Mouse (Mus musculus): ENCODE measurements at regions not wholly inside any gene's neighbourhood (a gene's known extent, or its start where the extent isn't known, plus 50 kb on each side); places are given as distances from the start of the nearest gene placed in this dataset.
"Not testable (repeated sequence)": the region's sequence is repeated elsewhere in the genome, so short reads cannot be mapped to it uniquely, and the experiment has no call there.

GRCm38 (mm10) chr12:112298521-112298920 lies 152.5 kb downstream of the Kif26a start:
- no peak for DNase-seq (ENCODE audit: low spot score in 2 of 2)

DNA sequence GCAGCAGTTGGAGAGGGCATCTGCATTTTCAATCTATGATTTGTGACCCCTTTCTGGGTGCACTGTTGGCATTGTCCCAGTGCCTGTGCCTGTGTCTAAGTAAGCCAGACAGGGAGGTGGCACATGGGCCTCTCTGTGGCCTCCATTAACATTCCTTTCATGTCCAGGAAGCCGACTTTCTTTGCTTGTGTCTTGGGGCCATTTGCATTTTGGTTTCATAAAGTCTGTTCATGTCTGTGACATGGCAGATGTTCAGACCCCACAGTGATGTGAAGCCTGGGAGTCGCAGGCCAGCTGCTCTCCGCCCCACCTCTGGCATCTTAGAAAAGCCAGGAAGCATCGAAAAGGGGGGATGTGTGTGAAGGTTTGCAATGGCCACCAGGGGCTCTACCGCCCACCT lies 153.1 kb downstream of the Kif26a start:
- DNase-seq (ENCODE audit: low spot score in 2 of 2): no peak

DNA sequence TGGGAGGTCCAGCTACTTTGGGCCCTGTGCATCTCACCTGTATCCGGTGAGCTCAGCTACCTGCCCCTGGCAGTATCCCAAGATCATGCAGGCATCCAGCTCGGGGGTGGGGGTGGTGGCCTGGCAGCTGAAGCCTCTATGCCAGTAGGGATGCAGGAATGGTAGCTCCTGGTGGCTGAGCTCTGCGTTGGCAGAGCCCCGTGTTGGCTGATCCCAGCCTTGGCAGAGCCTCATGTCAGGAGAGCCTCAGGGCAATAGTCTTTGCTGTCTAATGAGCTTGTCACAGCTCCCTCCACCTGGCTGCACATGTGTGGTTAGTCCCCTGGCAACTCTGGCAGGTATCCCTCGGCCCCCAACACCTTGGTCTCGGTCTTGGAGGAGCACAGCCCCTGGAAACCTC lies 153.6 kb downstream of the Kif26a start:
- DNase-seq (ENCODE audit: low spot score in 2 of 2): no peak

GRCm38 (mm10) chr12:112300125-112300524 lies 154.1 kb downstream of the Kif26a start:
- DNase-seq (ENCODE audit: low spot score in 2 of 2): no peak

GRCm38 (mm10) chr12:112301411-112301891 lies 155.4 kb downstream of the Kif26a start:
- no peak for DNase-seq (ENCODE audit: low spot score in 2 of 2)

DNA sequence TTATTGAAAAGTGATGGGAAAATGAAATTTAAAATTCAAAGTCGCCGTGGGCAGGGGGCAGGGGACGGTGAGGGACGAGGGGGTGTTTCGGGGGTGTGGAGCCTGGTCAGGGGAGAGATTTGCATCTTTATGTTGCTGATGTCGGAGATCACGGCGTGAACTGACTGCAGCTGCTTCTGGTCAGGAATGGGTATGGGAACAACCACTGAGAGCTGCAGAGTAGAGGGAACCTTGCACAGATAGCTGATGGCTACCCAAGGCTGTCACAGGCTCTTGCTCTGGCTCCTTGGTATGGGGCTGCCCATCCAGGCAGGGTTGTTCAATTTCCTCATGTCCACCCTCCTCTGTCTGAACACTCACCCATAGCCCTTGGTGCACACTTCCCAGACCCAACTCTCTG lies 155.9 kb downstream of the Kif26a start:
- DNase-seq (ENCODE audit: low spot score in 2 of 2): no peak

DNA sequence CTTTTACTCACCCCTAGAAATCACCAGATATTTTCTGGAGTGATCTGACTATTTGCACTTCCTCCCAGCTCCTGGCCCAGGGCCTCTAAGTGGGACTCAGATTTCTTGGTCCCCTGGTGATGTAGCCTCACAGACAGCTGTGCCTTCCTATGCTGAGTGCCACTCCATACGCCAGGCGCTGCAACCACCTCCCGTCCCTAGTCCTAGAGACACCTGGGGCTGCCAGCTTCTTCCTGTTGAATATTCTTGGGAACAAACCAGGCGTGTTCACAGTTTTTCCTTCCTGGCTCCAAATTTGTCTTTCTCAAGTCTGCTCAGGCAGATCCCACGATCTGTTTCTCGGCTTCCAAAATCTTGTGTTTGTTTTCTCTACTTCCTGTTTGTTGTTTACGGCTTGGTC lies 160.2 kb downstream of the Kif26a start:
- DNase-seq (ENCODE audit: low spot score in 2 of 2): no peak

DNA sequence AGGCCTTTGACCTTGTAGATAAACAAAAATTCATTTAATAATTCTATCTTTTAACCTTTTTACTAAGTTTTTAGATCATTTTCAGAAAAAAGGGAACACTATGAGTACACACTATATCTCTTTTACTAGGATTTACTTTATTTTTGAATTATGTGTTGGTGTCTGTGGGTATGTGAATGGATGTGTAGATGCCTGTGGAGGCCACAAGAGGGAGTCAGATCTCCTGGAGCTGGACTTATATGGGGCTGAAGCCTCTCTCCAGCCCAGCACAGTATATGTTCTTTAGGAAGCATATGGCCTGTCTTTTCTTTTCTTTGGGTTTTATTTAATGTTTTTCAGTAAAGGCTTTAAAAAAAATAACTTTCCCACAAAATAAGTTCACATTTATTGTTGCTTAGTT lies 162.0 kb downstream of the Kif26a start:
- DNase-seq (ENCODE audit: low spot score in 2 of 2): no peak

DNA sequence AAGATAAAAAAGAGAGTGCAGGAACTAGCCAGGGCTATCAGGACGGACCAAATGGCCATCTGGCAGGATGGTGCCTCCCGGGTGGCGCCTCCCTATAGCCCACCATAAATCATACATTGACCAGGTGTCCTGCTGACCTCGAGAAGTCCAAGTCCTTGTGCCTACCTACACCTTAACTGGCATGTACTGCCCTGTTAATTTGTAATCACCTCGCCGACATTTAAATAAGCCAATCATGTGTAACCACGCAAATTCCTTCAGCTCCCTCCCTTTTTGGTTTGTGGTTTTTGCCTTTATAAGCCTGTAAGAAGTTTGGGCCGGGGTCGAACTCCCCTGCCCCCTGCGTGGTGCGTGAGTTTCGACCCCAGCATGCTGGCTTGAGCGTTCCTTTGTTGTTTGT lies 163.1 kb downstream of the Kif26a start:
- DNase-seq (ENCODE audit: low spot score in 2 of 2): not testable (repeated sequence)

DNA sequence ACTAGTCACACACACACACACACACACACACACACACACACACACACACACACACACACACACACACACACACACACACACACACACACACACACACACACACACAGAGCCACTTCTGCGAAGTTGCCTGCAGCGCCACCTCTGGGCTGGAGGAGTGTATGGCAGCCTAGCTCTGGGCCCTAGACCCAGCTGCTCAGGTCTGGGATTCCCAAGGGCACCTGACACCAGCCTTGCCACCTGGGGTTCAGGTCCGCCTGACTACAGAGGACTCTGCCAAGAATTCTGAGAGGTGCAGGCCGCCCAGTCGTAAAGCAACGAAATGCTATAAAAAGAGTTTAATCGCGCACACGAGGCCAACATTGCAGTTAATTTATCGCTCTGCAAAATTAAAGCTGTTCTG lies 163.8 kb downstream of the Kif26a start:
- no peak for DNase-seq (ENCODE audit: low spot score in 2 of 2)

DNA sequence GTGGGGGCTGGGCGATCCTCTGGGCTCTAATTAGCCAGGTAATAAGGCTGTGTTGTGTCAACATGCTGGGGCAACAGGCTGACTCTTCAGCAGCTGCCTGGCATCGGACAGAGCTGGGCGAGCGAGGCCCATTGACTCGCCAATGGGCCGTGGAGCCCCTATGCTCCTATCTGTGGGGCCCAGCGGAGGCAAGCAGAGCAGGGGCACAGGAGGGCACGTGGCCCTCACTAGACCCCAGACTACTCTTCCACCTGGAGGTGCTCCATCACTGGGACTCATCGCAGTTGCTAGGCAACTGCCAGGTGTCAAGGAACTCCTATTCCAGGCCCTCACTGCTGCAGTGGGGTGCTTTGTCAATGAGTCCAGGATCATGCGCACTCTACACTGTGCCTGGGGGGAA lies 164.7 kb downstream of the Kif26a start:
- no peak for DNase-seq (ENCODE audit: low spot score in 2 of 2)

GRCm38 (mm10) chr12:112314781-112315180 lies 168.8 kb downstream of the Kif26a start:
- no peak for DNase-seq (ENCODE audit: low spot score in 2 of 2)

GRCm38 (mm10) chr12:112317191-112317590 lies 171.2 kb downstream of the Kif26a start:
- no peak for DNase-seq (ENCODE audit: low spot score in 2 of 2)

- no peak for DNase-seq (ENCODE audit: low spot score in 2 of 2)
These were observed 170.8 kb upstream of the A530016L24Rik start for GRCm38 (mm10) chr12:112318461-112318860.

DNA sequence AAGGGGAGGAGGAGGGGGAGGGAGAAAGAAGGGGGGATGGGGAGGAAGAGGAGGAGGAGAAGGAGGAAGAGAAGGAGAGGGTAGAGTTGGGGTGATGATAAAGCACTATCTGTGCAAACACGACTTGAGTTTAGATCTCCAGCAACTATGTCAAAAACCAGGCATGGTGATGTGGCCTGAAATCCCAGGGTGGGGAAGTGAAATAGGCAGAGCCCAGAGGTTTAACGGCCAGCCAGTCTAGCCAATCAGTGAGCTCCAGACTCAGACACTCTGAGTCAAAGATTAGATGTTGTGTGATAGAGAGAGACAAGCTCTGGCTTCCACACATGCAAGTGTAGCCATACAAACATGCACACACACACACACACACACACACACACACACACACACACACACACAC lies 167.1 kb upstream of the A530016L24Rik start:
- DNase-seq (ENCODE audit: low spot score in 2 of 2): no peak

GRCm38 (mm10) chr12:112327411-112327810 lies 161.8 kb upstream of the A530016L24Rik start:
- no peak for DNase-seq (ENCODE audit: low spot score in 2 of 2)

GRCm38 (mm10) chr12:112328809-112329575 lies 160.3 kb upstream of the A530016L24Rik start:
- no peak for DNase-seq (ENCODE audit: low spot score in 2 of 2)

DNA sequence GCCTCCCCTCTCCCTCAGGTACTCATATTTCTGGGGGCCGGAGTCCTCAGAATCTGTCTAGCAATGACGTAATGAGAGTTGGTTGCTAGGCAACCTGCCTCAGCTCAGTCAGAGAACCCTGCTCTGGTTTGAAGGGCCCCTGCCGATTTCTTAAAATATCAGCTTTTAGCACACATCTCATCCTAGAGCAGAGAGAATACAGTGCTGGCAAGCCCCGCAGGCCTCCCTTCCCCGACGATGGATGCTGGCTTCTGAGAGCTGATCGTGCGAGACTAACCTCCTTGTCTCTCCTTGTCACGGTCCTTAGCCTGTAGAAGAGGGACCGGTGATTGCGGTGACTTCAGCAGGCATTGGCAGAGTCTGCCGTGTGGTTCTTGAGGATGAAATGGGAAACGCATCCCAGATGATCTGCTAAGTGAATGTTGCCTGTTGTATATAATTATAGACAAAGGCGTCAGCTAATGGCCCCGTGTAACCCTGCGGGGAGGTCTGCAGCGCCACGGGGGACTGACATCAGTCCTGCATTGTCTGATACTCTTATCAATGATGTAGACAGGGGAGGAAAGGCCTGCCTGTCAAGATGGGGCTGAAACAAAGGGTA lies 159.4 kb upstream of the A530016L24Rik start:
- DNase-seq (ENCODE audit: low spot score in 2 of 2): no peak

DNA sequence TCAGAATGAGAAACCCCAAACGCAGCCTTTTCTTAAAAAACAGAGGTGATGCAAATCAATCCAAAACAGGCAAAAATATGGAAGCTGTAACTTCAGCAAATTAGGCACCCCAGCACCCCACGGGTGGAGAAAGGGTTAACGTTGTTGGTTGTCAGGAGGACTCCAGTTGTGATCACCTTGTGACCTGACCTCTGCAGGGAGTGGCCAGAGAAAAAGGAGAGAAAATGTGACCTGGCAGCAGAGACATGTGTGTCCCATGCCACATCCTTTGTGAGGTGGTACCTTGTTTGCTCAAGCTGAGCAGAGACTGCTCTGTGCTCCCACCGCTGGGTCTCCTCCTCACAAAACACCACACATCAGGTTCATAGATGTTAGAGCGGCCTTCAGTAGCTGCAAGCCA lies 158.7 kb upstream of the A530016L24Rik start:
- no peak for DNase-seq (ENCODE audit: low spot score in 2 of 2)

DNA sequence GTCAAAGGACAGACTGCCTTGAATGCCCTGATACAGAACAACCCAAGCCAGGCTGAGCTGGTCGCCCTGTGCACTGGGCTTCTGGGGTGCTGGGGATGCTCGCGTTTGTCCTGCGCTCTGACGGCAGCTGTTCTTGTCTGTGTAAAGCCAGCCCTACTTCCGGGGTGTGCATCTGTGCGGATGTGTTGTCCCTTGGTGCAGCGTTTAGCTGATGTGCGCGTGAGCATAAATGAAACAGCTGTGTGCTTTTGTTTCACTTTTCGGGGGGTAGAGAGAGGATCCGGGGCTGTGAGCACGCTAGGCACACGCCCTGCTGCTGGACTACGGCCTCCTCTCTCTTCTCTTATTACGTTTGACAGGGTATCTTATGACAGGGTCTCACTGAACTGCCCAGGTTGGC lies 158.2 kb upstream of the A530016L24Rik start:
- no peak for DNase-seq (ENCODE audit: low spot score in 2 of 2)

DNA sequence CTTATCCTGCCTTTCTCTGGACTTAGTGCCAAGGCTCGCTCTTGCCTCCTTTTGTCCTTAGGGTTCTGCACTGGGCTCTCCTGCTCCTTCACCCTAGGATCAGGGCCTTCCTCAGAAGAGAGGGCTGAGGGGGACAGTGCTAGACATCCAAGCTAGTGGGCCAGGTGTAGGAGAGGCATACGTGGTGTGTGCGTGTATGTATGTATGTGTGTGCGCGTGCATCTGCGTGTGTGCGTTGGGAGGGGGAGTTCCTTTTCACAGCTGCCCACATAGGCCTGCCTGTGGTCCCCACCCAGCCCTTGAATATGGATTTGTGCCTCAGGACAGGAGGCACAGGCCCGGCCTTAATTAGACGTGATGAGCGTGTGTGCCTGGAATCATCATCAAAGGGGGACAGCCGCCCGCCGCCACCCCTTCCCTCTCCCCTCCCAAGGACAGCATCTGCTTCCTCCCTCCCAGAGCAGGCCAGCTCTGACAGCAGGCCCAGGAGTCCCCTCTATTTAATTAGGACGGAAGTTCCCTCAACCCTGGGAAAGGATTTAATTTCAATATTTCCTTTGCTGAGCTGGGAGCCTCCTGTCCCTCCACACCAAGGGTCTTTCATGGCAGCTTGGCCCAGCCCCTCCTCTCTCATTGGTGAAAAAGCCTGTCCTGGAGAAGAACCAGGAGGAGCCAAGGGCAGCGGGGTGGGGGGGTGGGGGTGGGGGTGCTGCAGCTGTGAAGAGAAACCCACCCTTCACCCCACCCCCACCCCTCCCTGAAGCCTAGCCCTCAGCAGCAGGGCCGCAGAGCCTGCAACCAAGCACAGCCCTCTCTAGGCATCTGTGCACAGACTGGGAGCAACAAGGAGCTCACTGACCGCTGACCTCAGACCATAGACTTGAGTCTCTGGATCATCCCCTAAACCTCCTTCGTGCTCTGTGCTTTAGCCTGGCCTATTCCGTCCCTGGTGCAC lies 155.8 kb upstream of the A530016L24Rik start:
- DNase-seq (ENCODE audit: low spot score in 2 of 2): no peak
